Mouse (Mus musculus) neural tube, embryonic 11.5 days (tissue): ENCODE data around the gene Psme2b. TPM values are rescaled to one million over a fixed set of nuclear protein-coding genes. Genes with fewer than 3 reads are reported as not detected.
"Not testable (repeated sequence)": the region's sequence is repeated elsewhere in the genome, so short reads cannot be mapped to it uniquely, and the experiment has no call there.

Source experiments
- ATAC-seq: fragments of 200-750 bp; cut with Nextera tagmentation; 2 replicates; pipeline ENCODE4 v1.8.0; 2017; ENCODE audit warnings: moderate number of reproducible peaks, mild to moderate bottlenecking, moderate TSS enrichment, moderate library complexity; ENCODE audit not compliant: insufficient read depth, low FRiP score, low TSS enrichment
- DNase-seq: peaks from one replicate; pipeline ENCODE4 v3.0.0-alpha.2; 2015; ENCODE audit warnings: low spot score
- H3K27ac ChIP-seq: fragments of 300-500 bp; sonication (generic); 2 replicates; pipeline ENCODE4 v1.5.1; 2014; ENCODE audit warnings: low read depth, mild to moderate bottlenecking, low read length
- H3K27me3 ChIP-seq: fragments of 300-500 bp; sonication (generic); 2 replicates; pipeline ENCODE4 v1.6.1; 2014; ENCODE audit warnings: mild to moderate bottlenecking, low read length, mixed read lengths; ENCODE audit not compliant: control insufficient read depth, insufficient read depth
- H3K36me3 ChIP-seq: fragments of 300-500 bp; sonication (generic); 2 replicates; pipeline ENCODE4 v1.6.1; 2014; ENCODE audit warnings: mild to moderate bottlenecking, low read length, moderate library complexity, mixed read lengths; ENCODE audit not compliant: control insufficient read depth, insufficient read depth
- H3K4me1 ChIP-seq: fragments of 300-500 bp; sonication (generic); 2 replicates; pipeline ENCODE4 v1.6.1; 2014; ENCODE audit warnings: low read length, mixed read lengths; ENCODE audit not compliant: control insufficient read depth, insufficient read depth
- H3K4me2 ChIP-seq: fragments of 300-500 bp; sonication (generic); 2 replicates; pipeline ENCODE4 v1.6.1; 2014; ENCODE audit warnings: low read depth, mild to moderate bottlenecking, moderate library complexity
- H3K4me3 ChIP-seq: fragments of 300-500 bp; sonication (generic); 2 replicates; pipeline ENCODE4 v1.5.1; 2014; ENCODE audit warnings: low read depth, low read length
- H3K9ac ChIP-seq: fragments of 300-500 bp; sonication (generic); 2 replicates; pipeline ENCODE4 v1.6.1; 2014; ENCODE audit warnings: mild to moderate bottlenecking, low read length
- H3K9me3 ChIP-seq: fragments of 300-500 bp; sonication (generic); 2 replicates; pipeline ENCODE4 v1.6.1; 2016; ENCODE audit warnings: low read length; ENCODE audit not compliant: control insufficient read depth
- WGBS: fragments of 180-500 bp; shearing (Covaris S2); extraction: QIAGEN DNeasy Blood & Tissue Kit; methylation state at CpG from one replicate; pipeline ENCODE4 v1.1.7; 2014; 5-methylcytosine and 5-hydroxymethylcytosine counted together
- polyA plus RNA-seq: library from polyadenylated mRNA; unstranded; fragments of >200 nt; fragmentation: Nextera tagmentation; extraction: Ambion mirVana; gene quantifications from 2 replicates; pipeline ENCODE4 v1.2.1, GENCODE M21; 2014

The Psme2b gene
- polyA plus RNA-seq, 1 experiment from 2014 or later = 2.1 TPM

DNA sequence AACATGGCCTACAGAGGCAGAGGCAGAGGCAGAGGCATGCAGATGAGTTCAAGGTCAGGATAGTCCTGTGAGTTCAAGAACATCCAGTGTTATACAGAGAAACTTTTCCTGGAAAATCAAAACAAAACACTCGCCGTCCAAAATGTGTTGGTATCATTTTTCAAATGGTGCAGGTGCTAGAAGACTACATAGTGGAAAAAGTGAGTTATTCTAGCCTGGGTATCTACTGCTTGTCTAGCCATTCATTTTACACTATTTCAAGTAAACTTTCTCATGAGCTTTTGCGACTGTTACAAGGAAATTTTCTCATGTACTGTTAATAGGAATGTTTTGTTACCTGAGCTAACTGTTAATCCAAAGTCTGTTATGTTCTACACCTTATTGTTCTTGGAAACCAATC is 27.6 kb downstream of the Psme2b start:
- no peak for DNase-seq
- 94% methylated on average over 3 of the region's 3 CpGs for WGBS
- ATAC-seq = no peak

GRCm38 (mm10) chr11:48913611-48914010 is 32.4 kb downstream of the Psme2b start:
- Histone ChIP-seq H3K27ac (no peak overlapping the region), H3K4me1 (no peaks in the 10 kb centered on the region), H3K4me2 (no peak overlapping the region), H3K9me3 (no peaks in the 10 kb centered on the region), H3K4me3 (no peak overlapping the region), H3K36me3 (no peaks in the 10 kb centered on the region), H3K9ac (no peak overlapping the region), H3K27me3 (no peaks in the 10 kb centered on the region)
- ATAC-seq = no peak
- DNase-seq = no peak
- WGBS = 93% methylated on average over 1 of the region's 1 CpGs

More for the DNA sequence above, 27.6 kb downstream of the Psme2b start:
- Histone ChIP-seq H3K36me3 (no peaks in the 10 kb centered on the region), H3K27me3 (no peaks in the 10 kb centered on the region), H3K9me3 (no peaks in the 10 kb centered on the region), H3K4me1 (no peaks in the 10 kb centered on the region), H3K27ac (no peak overlapping the region), H3K9ac (no peak overlapping the region), H3K4me3 (no peak overlapping the region), H3K4me2 (no peak overlapping the region)

- Histone ChIP-seq H3K27me3 (no peaks in the 10 kb centered on the region), H3K9me3 (no peaks in the 10 kb centered on the region), H3K4me2 (no peak overlapping the region), H3K4me1 (no peaks in the 10 kb centered on the region), H3K27ac (no peak overlapping the region), H3K9ac (no peak overlapping the region), H3K4me3 (no peak overlapping the region), H3K36me3 (no peaks in the 10 kb centered on the region)
- DNase-seq = no peak
- WGBS = 74% methylated on average over 1 of the region's 1 CpGs
- ATAC-seq = no peak
These were observed 37.5 kb downstream of the Psme2b start for GRCm38 (mm10) chr11:48908459-48908858.

- DNase-seq (no peak), ATAC-seq (no peak)
- Histone ChIP-seq H3K27ac (no peak within 1 kb of the TSS), H3K9ac (no peak within 1 kb of the TSS), H3K4me1 (no peaks in the 10 kb centered on the region), H3K36me3 (no peaks in the 10 kb centered on the region), H3K27me3 (no peaks in the 10 kb centered on the region), H3K9me3 (no peaks in the 10 kb centered on the region), H3K4me2 (no peak within 1 kb of the TSS), H3K4me3 (no peak within 1 kb of the TSS)
- 84% methylated on average over 2 of the region's 2 CpGs for WGBS
These were observed 44.0 kb downstream of the Psme2b start, which contains the start of gene Gm5431 for GRCm38 (mm10) chr11:48902021-48902420. Gm5431 (minus strand) TSS chr11:48902214.

DNA sequence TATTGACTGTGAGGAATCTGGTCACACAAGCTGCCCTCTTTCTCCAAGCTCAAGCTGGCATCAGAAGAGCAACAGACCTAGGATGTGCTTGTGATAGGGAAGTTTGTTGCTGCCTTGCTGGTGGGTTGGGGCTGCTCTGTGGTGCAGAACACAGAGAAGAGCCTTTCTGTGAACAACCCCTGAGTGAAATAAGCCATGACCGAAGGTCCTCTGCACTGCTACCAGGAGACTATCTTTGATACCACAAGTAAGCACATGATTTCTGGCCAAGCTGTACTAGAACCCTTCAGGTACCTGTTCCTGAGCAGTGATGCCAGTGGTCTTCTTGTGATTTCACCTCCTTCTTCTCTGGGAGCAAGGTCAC is 44.4 kb downstream of the Psme2b start:
- H3K27me3 ChIP-seq, H3K4me1 ChIP-seq, H3K4me3 ChIP-seq, H3K9ac ChIP-seq, H3K4me2 ChIP-seq, DNase-seq, H3K9me3 ChIP-seq, H3K27ac ChIP-seq, ATAC-seq, H3K36me3 ChIP-seq: not testable (repeated sequence)
- 96% methylated on average over 1 of the region's 1 CpGs for WGBS

DNA sequence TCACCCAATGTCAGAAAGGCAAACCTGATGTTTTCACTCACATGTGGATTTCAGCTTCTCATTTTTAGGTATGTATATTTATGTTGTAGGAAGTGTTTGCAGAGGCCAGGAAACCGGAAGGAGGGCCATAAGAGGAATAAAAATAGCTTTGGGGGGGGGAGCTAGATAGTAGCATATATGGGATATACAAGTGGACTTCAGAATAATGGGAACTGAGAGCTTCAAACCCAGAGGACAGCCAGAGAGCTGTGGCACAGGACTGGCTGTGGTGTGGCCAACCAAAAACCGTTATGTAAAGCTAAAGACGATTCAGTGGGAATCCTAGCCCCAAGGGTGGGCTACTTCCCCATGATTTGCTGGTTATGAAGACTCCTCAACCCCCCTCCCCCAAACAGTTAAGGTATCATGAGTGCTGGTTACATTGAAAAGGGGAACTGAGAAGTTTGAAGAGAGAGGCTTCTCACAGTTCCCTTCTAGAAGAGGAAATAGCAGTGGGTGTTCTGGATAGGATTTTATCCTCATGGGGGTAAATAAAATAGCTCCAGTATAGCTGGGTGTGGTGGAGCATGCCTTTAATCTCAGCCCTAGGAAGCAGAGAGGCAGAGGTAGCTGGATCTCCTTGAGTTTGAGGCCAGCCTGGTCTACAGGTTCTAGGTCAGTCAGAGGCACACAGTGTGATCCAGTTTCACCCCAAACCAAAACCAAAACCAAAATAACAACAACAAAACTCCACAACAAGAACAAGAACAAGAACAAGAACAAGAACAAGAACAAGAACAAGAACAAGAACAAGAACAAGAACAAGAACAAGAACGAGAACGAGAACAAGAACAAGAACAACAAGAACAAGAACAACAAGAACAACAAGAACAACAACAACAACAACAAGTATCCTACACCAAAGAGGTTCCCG is 45.1 kb downstream of the Psme2b start:
- not testable (repeated sequence) for H3K36me3 ChIP-seq, H3K9ac ChIP-seq, H3K27ac ChIP-seq, H3K4me3 ChIP-seq, H3K4me2 ChIP-seq, H3K9me3 ChIP-seq, ATAC-seq, DNase-seq, H3K27me3 ChIP-seq, H3K4me1 ChIP-seq
- 79% methylated on average over 6 of the region's 6 CpGs for WGBS

DNA sequence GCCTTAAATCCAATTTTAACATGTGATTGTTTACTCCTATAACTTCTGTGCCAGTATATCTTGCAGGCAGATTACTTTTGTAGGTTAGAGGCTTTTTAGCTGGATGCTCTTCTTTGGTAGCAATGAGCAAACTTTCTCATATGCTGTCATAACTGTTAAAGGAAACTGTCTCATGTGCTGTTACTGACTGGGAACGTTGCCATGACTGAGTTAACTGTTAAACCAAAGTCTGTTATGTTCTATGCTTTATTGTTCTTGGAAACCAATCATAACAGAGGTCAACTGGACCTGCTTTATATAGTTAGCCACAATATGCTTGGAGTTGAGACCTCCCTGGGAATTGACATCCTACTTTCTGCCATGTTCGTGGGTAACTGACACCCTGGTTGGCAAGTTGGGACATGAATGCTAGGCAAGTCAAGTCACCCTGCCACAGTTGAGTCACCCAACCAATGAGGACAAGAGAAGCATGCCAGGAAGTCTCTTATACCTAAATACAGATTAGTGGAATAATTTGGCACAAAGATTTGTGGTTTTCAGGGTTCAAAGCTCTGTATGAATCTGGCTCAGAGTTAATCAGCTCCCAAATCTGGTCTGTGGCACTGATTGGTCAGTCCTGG is 47.1 kb downstream of the Psme2b start:
- DNase-seq (no peak), ATAC-seq (no peak)
- 76% methylated on average over 2 of the region's 2 CpGs for WGBS
- Histone ChIP-seq H3K27ac (no peak overlapping the region), H3K27me3 (no peaks in the 10 kb centered on the region), H3K9me3 (no peaks in the 10 kb centered on the region), H3K4me2 (no peak overlapping the region), H3K9ac (no peak overlapping the region), H3K4me1 (no peaks in the 10 kb centered on the region), H3K4me3 (no peak overlapping the region), H3K36me3 (no peaks in the 10 kb centered on the region)
